Mouse (Mus musculus): ENCODE measurements around the gene Sept12.

DNA sequence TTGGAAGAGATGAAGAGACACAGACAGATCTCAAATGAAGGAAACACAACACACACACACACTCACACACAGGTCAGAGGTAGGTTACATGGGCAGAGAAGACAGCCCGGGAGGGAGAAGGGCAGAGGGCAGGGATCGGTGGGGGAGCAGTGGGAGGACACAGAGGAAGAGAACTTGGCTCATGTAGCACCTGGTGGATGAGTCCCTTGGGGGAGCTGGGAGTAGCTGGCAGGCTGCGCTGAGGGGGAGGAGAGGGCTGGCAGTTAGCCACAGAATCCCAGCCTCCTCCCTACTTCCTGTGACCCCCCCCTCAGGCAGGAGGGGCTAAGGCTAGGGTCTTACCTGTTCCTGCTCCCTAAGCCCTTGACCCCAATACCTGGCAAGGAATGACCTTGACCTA is at the start of gene Sept12:
- TF ChIP-seq CTCF (IDR thresholded peaks at IDR 0.05; ENCODE audit: low read depth) (no peak), EP300 (IDR thresholded peaks at IDR 0.05; ENCODE audit: low read depth) (no peak)
